Mouse (Mus musculus) left cerebral cortex, postnatal 36 days (tissue): ENCODE measurements around the gene Sprr2i. TPM values are rescaled to one million over a fixed set of nuclear protein-coding genes. Genes with fewer than 3 reads are reported as not detected.

Experiments
- DNase-seq, 2 experiments: peaks; one replicate each; pipeline ENCODE4 v3.0.0; 2021 to 2022; ENCODE audit warnings: low spot score in 2 of 2, mixed read lengths in 1 of 2
- intact Hi-C: fragments of 180-260 bp; cut with DNase I; formaldehyde crosslinking; loops from one replicate; pipeline ENCODE4 v1.15.1; 2025
- total RNA-seq, 2 experiments: library from RNA; stranded (reverse); gene quantifications; 2 replicates each; pipeline ENCODE4 v1.2.3; 2021

The Sprr2i gene
- total RNA-seq = not detected

DNA sequence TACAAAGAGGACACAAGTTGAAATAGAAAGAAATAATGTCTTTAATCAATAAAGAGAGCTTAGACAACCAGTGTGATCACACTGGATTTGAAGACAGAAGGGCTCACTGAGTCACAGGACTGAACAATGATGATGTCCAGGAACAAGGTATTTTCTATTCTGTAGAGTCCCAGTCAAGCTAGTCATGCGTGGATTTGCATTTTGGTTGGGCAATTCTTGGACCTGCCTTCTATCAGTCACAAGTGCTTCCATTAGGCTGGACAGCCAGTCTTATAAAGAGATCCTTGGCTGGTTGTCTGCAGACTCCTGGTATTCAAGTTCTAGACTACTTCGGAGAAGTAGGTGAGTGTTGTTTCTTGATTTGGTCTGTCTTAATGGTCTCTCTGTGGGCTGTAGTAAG is at the start of gene Sprr2i:
TSS of gene Sprr2i (plus strand) at position 301 of the 400 bp plus-strand sequence.
- DNase-seq = no peak
- intact Hi-C loops = no loop called here

DNA sequence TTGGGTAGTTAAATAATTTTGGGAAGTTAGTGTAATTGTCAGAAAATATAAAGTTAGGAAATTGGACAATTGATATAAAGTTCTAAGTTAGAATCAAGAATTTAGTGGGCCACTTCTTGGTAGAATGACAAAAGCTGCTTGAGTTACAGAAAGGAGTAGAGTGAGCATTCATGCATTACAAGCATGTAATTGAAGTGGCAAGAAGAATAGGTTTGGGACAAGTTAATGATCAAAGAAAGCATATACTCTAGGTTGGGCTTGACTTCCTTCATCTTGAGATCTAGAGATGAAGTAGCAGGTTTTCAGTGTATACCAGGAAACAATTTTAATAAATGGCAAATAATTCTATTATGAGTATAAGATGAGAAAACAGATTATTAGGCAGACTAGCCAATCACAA is 46.2 kb upstream of the Sprr2i start:
- DNase-seq = no peak
- intact Hi-C loops = no loop called here

DNA sequence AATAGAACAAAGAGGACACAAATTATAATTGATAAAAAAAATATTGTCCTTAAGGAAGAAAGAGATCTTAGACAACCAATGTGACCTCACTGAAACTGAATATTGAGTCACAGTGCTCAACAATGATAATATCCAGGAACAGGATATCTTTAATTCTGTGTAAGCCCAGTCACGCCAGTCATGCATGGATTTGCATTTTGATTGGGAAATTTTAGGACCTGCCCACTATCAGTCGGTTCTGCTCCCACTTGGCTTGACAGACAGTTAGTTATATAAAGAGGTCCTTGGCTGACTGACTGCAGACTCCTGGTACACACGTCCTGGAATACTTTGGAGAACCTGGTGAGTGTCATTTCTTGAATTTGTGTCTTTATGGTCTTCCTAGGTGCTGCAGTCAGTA is 42.9 kb upstream of the Sprr2i start, which contains the start of gene Sprr2f:
TSS of gene Sprr2f (plus strand) at position 301 of the 400 bp plus-strand sequence.
- intact Hi-C loops = no loop called here
- DNase-seq = no peak

DNA sequence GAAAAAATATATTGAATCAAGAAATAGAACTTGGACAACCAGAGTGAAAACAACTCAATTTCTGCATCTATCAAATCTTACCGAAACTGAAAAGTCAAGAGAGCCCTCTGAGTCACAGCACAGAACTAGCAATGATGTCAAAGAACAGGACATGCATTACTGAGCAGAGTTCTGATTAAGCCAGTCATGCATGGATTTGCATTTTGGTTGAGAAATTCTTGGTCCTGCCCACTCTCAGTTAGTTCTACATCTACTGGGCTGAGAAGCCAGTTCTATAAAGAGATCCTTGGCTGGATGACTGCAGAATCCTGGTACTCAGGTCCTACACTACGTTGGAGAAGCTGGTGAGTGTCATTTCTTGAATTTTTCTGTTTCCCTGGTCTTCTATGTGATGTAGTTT is 34.2 kb upstream of the Sprr2i start:
- intact Hi-C loops = no loop called here
- no peak for DNase-seq

DNA sequence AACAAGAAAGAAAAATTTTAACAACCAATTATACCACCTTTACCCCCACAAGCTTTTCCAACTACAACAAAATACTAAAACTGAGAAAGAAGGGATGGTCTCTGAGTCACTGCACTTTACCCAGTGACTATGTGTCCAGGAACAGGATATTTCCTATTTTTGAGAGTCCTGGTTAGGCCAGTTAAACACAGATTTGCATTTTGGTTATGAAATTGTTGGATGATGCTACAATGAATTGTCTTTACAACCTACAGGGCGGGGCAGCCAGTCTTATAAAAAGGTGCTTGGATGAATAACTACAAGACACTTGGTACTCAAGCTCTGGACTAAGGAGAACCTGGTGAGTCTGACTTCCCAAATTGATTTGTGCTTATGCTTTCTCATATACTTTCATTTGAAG is 22.4 kb upstream of the Sprr2i start, which contains the start of gene Sprr2h:
TSS of gene Sprr2h (plus strand) at position 301 of the 400 bp plus-strand sequence.
- no peak for DNase-seq
- intact Hi-C loops = no loop called here

DNA sequence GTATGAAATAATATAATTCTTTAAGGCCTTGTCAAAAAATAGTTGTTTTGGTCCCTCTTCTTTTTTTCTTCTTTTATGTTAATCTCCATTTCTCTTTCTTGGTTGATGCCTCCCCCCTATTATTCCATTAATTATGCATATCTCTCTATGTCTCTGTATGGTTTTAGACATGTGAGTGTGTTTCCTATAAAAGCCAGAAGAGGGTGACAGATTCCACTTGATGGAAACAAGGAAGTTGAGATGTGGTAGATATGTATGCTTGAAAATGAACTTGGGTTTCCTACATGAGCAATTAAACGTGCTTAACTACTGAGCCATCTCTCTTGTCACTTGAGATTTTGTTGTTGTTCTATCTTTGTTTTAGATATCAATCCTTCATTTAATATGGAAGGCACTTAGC is 13.5 kb upstream of the Sprr2i start:
- intact Hi-C loops = loop anchor here (10.0 kb wide), 3 partner anchors 120 to 240 kb away; partner anchors contain the start of gene 2210017I01Rik

DNA sequence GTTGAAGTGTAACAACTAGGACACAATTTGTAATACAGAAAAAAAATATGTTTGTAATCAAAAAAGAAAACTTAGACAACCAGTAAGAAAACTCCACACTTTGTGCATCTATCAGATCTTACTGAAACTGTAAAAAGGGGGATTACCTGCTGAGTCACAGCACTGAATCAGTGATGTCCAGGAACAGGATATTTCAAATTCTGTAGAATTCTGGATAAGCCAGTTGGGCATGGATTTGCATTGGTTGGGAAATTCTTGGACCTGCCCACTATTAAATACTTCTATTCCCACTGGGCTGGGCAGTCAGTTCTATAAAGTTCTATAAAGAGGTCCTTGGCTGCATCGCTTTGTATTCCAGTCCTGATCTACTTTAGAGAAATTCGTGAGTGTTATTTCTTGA is 10.0 kb downstream of the Sprr2i start, which contains the start of gene Sprr2j-ps:
TSS of gene Sprr2j-ps (plus strand) at position 301 of the 400 bp plus-strand sequence.
- DNase-seq = no peak

More for the DNA sequence above, 13.5 kb upstream of the Sprr2i start:
- no peak for DNase-seq

DNA sequence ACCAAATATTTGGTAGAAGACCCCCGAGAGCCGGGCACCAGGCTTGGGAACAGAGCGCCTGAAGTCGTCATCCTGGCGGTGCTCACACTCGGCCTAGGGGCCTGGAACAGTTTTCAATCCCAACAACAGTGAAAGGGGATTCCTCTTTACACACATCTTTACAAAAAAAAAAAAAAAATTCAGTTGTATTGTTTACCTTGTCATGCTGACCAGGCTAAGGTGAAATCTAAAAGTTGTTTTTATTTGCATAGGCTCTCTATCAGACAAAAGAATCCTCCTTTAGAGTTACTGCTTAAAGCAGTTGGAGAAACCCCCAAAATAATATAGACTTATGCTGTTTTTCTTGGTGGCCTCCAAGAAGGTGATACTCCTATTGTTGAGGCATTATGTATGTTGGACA is 21.5 kb downstream of the Sprr2i start, which contains the start of gene Gm9774:
TSS of gene Gm9774 (minus strand) at position 101 of the 400 bp plus-strand sequence.
- intact Hi-C loops = no loop called here
- DNase-seq = no peak

More for the DNA sequence above, 10.0 kb downstream of the Sprr2i start, which contains the start of gene Sprr2j-ps:
- intact Hi-C loops = no loop called here

DNA sequence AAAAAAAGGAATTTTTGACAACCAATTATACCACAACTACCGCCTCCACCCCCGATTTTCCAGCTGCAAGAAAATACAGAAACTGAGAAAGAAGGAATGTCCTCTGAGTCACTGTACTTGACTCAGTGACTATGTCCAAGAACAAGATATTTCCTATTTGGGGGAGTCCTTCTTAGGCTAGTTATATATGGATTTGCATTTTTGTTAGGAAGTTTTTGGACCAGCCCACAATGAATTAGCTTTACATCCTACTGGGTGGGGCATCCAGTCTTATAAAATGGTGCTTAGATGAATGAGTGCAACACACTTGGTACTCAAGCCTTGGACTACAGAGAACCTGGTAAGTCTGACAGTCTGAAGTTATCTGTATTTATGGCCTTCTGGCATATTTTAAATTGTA is 24.5 kb downstream of the Sprr2i start, which contains the start of gene Sprr2k:
TSS of gene Sprr2k (plus strand) at position 301 of the 400 bp plus-strand sequence.
- intact Hi-C loops = no loop called here

DNA sequence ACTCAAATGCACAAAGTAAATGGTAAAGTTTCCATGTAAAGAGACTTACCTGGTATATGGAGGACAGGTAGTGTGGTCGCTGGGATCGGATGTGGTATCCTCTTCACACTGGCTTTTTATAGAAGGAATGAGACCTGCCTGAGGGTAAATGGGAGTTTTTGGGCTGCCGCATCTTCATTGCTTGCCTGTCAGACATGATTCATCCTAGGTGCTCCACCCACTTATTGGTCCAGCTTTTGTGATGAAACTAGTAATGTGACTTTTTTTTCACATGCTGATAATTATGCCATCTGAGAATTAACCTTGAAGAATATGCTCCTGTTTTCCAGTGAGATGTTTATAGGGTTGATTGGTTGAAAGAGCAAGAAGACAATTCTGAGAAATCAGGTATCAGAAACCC is 30.9 kb downstream of the Sprr2i start, which contains the start of gene Sprr1b:
TSS of gene Sprr1b (minus strand) at position 101 of the 400 bp plus-strand sequence.
- intact Hi-C loops = no loop called here
- DNase-seq = no peak

More for the DNA sequence above, 24.5 kb downstream of the Sprr2i start, which contains the start of gene Sprr2k:
- DNase-seq = no peak

DNA sequence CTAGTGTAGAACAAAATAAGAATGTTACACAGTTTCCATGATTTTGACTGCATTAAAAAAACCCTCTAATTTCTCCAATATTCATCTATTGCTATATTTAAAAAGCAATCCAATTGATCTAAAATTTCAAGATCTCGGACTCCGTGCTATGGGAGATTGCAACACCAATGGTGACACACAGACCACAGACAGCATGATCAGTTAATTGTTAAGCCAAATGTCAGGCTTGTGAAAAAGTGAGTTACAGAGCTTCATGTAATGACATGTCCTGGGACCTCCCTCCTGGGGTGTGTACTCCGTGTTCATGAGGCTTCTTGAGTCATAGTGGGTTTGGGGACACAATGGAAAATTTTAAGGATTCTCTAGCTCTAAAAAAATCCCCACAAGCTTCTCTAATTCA is 32.4 kb downstream of the Sprr2i start:
- intact Hi-C loops = no loop called here
- DNase-seq = no peak

DNA sequence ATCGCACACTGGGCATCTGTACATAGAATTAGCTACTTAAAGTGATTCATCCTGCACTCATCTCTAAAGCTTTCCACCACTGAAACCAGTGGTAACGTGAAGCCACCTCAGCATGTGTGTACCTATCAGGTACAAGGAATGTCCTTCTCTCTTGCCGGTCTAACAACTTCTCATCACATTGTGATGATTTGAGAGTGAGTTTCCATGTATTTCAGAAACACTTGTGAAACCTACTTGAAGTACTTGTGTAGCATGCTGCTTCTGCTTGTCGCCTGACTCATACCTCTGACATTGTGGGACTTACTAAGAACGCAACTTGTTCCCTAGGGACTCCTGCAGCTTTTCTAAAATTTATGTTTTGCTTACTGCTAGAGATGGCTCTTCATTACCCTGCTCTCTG is 47.4 kb downstream of the Sprr2i start:
- no peak for DNase-seq
- intact Hi-C loops = no loop called here

DNA sequence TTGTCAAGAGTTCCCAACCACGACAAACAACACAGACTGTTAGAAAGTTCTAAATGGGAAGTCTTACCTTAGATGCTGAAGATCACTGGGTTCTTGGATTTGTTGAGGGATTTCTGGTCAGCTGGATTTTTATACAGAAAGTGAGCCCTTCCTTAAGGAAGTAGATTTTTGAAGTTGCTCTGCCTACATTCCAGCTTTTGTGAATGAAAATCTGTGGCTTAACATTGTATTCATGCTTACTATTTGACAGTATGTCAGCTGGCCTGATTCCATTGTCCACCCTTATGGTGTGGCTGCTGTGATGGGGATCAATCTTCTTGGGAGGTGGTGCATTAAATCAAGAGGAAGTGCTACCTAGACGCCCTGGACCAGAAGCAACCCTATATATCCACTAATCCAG is 50.8 kb downstream of the Sprr2i start, which contains the start of gene Sprr3:
TSS of gene Sprr3 (minus strand) at position 101 of the 400 bp plus-strand sequence.
- intact Hi-C loops = no loop called here

More for the DNA sequence above, 50.8 kb downstream of the Sprr2i start, which contains the start of gene Sprr3:
- no peak for DNase-seq

Other genes starting within 250 kb of the Sprr2i start
- not detected for gene Sprr2a1, start 192.2 kb upstream of the Sprr2i start, total RNA-seq
- not detected for gene Sprr2a2, start 192.1 kb upstream of the Sprr2i start, total RNA-seq
- not detected for gene Sprr2a3, start 122.6 kb upstream of the Sprr2i start, total RNA-seq
- not detected for gene Sprr2b, start 91.4 kb upstream of the Sprr2i start, total RNA-seq
- not detected for gene Sprr2d, start 68.9 kb upstream of the Sprr2i start, total RNA-seq
- not detected for gene Sprr2e, start 55.8 kb upstream of the Sprr2i start, total RNA-seq
- gene Sprr2f, start 42.8 kb upstream of the Sprr2i start, total RNA-seq = not detected
- gene Sprr2h, start 22.3 kb upstream of the Sprr2i start, total RNA-seq = not detected
- gene Sprr2j-ps, start 10.1 kb downstream of the Sprr2i start, total RNA-seq = not detected
- 1 to 10 TPM; 4.2 to 4.9 TPM for gene Gm9774, start 21.4 kb downstream of the Sprr2i start, total RNA-seq
- gene Sprr2k, start 24.6 kb downstream of the Sprr2i start, total RNA-seq = not detected
- not detected for gene Sprr1b, start 30.8 kb downstream of the Sprr2i start, total RNA-seq
- gene Sprr3, start 50.7 kb downstream of the Sprr2i start, total RNA-seq = not detected
- gene Sprr1a, start 77.9 kb downstream of the Sprr2i start, total RNA-seq = not detected
- gene Sprr4, start 92.5 kb downstream of the Sprr2i start, total RNA-seq = not detected
- gene 2310046K23Rik, start 126.5 kb downstream of the Sprr2i start, total RNA-seq = not detected
- not detected for gene Ivl, start 165.7 kb downstream of the Sprr2i start, total RNA-seq
- gene Smcp, start 181.0 kb downstream of the Sprr2i start, total RNA-seq = not detected
- not detected for gene 2210017I01Rik, start 199.5 kb downstream of the Sprr2i start, total RNA-seq
- gene Lce6a, start 213.7 kb downstream of the Sprr2i start, total RNA-seq = not detected
- not detected for gene Lce1a1, start 240.3 kb downstream of the Sprr2i start, total RNA-seq
- gene Lce1b, start 248.9 kb downstream of the Sprr2i start, total RNA-seq = not detected